Mouse (Mus musculus): ENCODE results near the gene Cdkal1. TPM values are rescaled to one million over a fixed set of nuclear protein-coding genes. Genes with fewer than 3 reads are reported as not detected.

Cdkal1 gene
- polyA plus RNA-seq, 1 experiment from 2014 or later: 33.9 TPM

GRCm38 (mm10) chr13:29411176-29411575 lies 444.3 kb downstream of the Cdkal1 start:
- no peaks in the 10 kb centered on the region for H3K27me3 ChIP-seq (replicated peaks; ENCODE audit: control insufficient read depth, insufficient read depth, low read length)
- no peak overlapping the region for H3K27ac ChIP-seq (ENCODE audit: low read depth)
- no peak overlapping the region for H3K4me2 ChIP-seq (ENCODE audit: low read length)
- H3K9ac ChIP-seq (ENCODE audit: low read length): no peak overlapping the region
- H3K4me1 ChIP-seq (replicated peaks; ENCODE audit: control insufficient read depth, insufficient read depth, low read length): peaks cover 9% of the 10 kb centered on the region; the same call in 1 of the 2 replicates
- no peaks in the 10 kb centered on the region for H3K36me3 ChIP-seq (ENCODE audit: control insufficient read depth, insufficient read depth, low read length)
- no peak overlapping the region for H3K4me3 ChIP-seq (ENCODE audit: low read depth, low read length)
- ATAC-seq (replicated peaks; ENCODE audit: low FRiP score, low TSS enrichment, low read depth): no peak
- DNase-seq (ENCODE audit: low spot score): no peak
- no peaks in the 10 kb centered on the region for H3K9me3 ChIP-seq (ENCODE audit: control insufficient read depth, low read length)
- WGBS: 85% methylated on average over 6 of the region's 6 CpGs

- DNase-seq (ENCODE audit: low spot score): no peak
- WGBS: 84% methylated on average over 1 of the region's 1 CpGs
- no peak for ATAC-seq (replicated peaks; ENCODE audit: low FRiP score, low TSS enrichment, low read depth)
- Histone ChIP-seq H3K4me1 (replicated peaks; ENCODE audit: control insufficient read depth, insufficient read depth, low read length) (no peaks in the 10 kb centered on the region), H3K4me3 (ENCODE audit: low read depth, low read length) (no peak overlapping the region), H3K27ac (ENCODE audit: low read depth) (no peak overlapping the region), H3K9me3 (ENCODE audit: control insufficient read depth, low read length) (no peaks in the 10 kb centered on the region), H3K4me2 (ENCODE audit: low read length) (no peak overlapping the region), H3K36me3 (ENCODE audit: control insufficient read depth, insufficient read depth, low read length) (no peaks in the 10 kb centered on the region), H3K27me3 (replicated peaks; ENCODE audit: control insufficient read depth, insufficient read depth, low read length) (no peaks in the 10 kb centered on the region), H3K9ac (ENCODE audit: low read length) (no peak overlapping the region)
These were observed 447.9 kb downstream of the Cdkal1 start for GRCm38 (mm10) chr13:29407619-29408018.

- Histone ChIP-seq H3K9me3 (ENCODE audit: control insufficient read depth, low read length) (no peaks in the 10 kb centered on the region), H3K4me2 (ENCODE audit: low read length) (no peak overlapping the region), H3K4me1 (replicated peaks; ENCODE audit: control insufficient read depth, insufficient read depth, low read length) (no peaks in the 10 kb centered on the region), H3K27me3 (replicated peaks; ENCODE audit: control insufficient read depth, insufficient read depth, low read length) (no peaks in the 10 kb centered on the region), H3K36me3 (ENCODE audit: control insufficient read depth, insufficient read depth, low read length) (no peaks in the 10 kb centered on the region), H3K9ac (ENCODE audit: low read length) (no peak overlapping the region), H3K27ac (ENCODE audit: low read depth) (no peak overlapping the region), H3K4me3 (ENCODE audit: low read depth, low read length) (no peak overlapping the region)
- 42% methylated on average over 5 of the region's 5 CpGs for WGBS
- DNase-seq (ENCODE audit: low spot score): no peak
- no peak for ATAC-seq (replicated peaks; ENCODE audit: low FRiP score, low TSS enrichment, low read depth)
These were observed 450.2 kb downstream of the Cdkal1 start for GRCm38 (mm10) chr13:29405316-29405715.

GRCm38 (mm10) chr13:29403217-29403616 lies 452.3 kb downstream of the Cdkal1 start:
- no peak overlapping the region for H3K9ac ChIP-seq (ENCODE audit: low read length)
- H3K4me2 ChIP-seq (ENCODE audit: low read length): no peak overlapping the region
- no peaks in the 10 kb centered on the region for H3K36me3 ChIP-seq (ENCODE audit: control insufficient read depth, insufficient read depth, low read length)
- no peaks in the 10 kb centered on the region for H3K4me1 ChIP-seq (replicated peaks; ENCODE audit: control insufficient read depth, insufficient read depth, low read length)
- H3K27me3 ChIP-seq (replicated peaks; ENCODE audit: control insufficient read depth, insufficient read depth, low read length): no peaks in the 10 kb centered on the region
- H3K9me3 ChIP-seq (ENCODE audit: control insufficient read depth, low read length): no peaks in the 10 kb centered on the region
- no peak overlapping the region for H3K4me3 ChIP-seq (ENCODE audit: low read depth, low read length)
- DNase-seq (ENCODE audit: low spot score): no peak
- H3K27ac ChIP-seq (ENCODE audit: low read depth): no peak overlapping the region
- no peak for ATAC-seq (replicated peaks; ENCODE audit: low FRiP score, low TSS enrichment, low read depth)
- 85% methylated on average over 5 of the region's 5 CpGs for WGBS

GRCm38 (mm10) chr13:29402526-29403040 lies 452.9 kb downstream of the Cdkal1 start:
- H3K4me1 ChIP-seq (replicated peaks; ENCODE audit: control insufficient read depth, insufficient read depth, low read length): no peaks in the 10 kb centered on the region
- DNase-seq (ENCODE audit: low spot score) (no peak), ATAC-seq (replicated peaks; ENCODE audit: low FRiP score, low TSS enrichment, low read depth) (no peak)
- H3K4me3 ChIP-seq (ENCODE audit: low read depth, low read length): no peak overlapping the region
- H3K9me3 ChIP-seq (ENCODE audit: control insufficient read depth, low read length): no peaks in the 10 kb centered on the region
- no peak overlapping the region for H3K9ac ChIP-seq (ENCODE audit: low read length)
- no peaks in the 10 kb centered on the region for H3K27me3 ChIP-seq (replicated peaks; ENCODE audit: control insufficient read depth, insufficient read depth, low read length)
- no peak overlapping the region for H3K27ac ChIP-seq (ENCODE audit: low read depth)
- no peaks in the 10 kb centered on the region for H3K36me3 ChIP-seq (ENCODE audit: control insufficient read depth, insufficient read depth, low read length)
- H3K4me2 ChIP-seq (ENCODE audit: low read length): no peak overlapping the region
- 60% methylated on average over 3 of the region's 3 CpGs for WGBS

- Histone ChIP-seq H3K4me2 (ENCODE audit: low read length) (no peak overlapping the region), H3K4me3 (ENCODE audit: low read depth, low read length) (no peak overlapping the region)
These were observed 455.6 kb downstream of the Cdkal1 start for GRCm38 (mm10) chr13:29399908-29400307.

GRCm38 (mm10) chr13:29398456-29398855 lies 457.0 kb downstream of the Cdkal1 start:
- DNase-seq (ENCODE audit: low spot score): no peak
- 69% methylated on average over 2 of the region's 2 CpGs for WGBS

More at GRCm38 (mm10) chr13:29399908-29400307, 455.6 kb downstream of the Cdkal1 start:
- DNase-seq (ENCODE audit: low spot score) (no peak), ATAC-seq (replicated peaks; ENCODE audit: low FRiP score, low TSS enrichment, low read depth) (no peak)
- no peak overlapping the region for H3K27ac ChIP-seq (ENCODE audit: low read depth)
- no peaks in the 10 kb centered on the region for H3K9me3 ChIP-seq (ENCODE audit: control insufficient read depth, low read length)
- no peaks in the 10 kb centered on the region for H3K27me3 ChIP-seq (replicated peaks; ENCODE audit: control insufficient read depth, insufficient read depth, low read length)
- no peaks in the 10 kb centered on the region for H3K4me1 ChIP-seq (replicated peaks; ENCODE audit: control insufficient read depth, insufficient read depth, low read length)
- no peaks in the 10 kb centered on the region for H3K36me3 ChIP-seq (ENCODE audit: control insufficient read depth, insufficient read depth, low read length)
- WGBS: 73% methylated on average over 5 of the region's 5 CpGs
- no peak overlapping the region for H3K9ac ChIP-seq (ENCODE audit: low read length)

GRCm38 (mm10) chr13:29395694-29396093 lies 459.8 kb downstream of the Cdkal1 start:
- H3K9me3 ChIP-seq (ENCODE audit: control insufficient read depth, low read length): no peaks in the 10 kb centered on the region
- ATAC-seq (replicated peaks; ENCODE audit: low FRiP score, low TSS enrichment, low read depth) (no peak), DNase-seq (ENCODE audit: low spot score) (no peak)
- H3K27ac ChIP-seq (ENCODE audit: low read depth): no peak overlapping the region
- no peak overlapping the region for H3K9ac ChIP-seq (ENCODE audit: low read length)
- WGBS: 53% methylated on average over 4 of the region's 4 CpGs
- no peaks in the 10 kb centered on the region for H3K27me3 ChIP-seq (replicated peaks; ENCODE audit: control insufficient read depth, insufficient read depth, low read length)
- no peak overlapping the region for H3K4me2 ChIP-seq (ENCODE audit: low read length)
- no peaks in the 10 kb centered on the region for H3K36me3 ChIP-seq (ENCODE audit: control insufficient read depth, insufficient read depth, low read length)
- no peak overlapping the region for H3K4me3 ChIP-seq (ENCODE audit: low read depth, low read length)
- H3K4me1 ChIP-seq (replicated peaks; ENCODE audit: control insufficient read depth, insufficient read depth, low read length): no peaks in the 10 kb centered on the region

More at GRCm38 (mm10) chr13:29398456-29398855, 457.0 kb downstream of the Cdkal1 start:
- H3K9ac ChIP-seq (ENCODE audit: low read length): no peak overlapping the region
- no peaks in the 10 kb centered on the region for H3K4me1 ChIP-seq (replicated peaks; ENCODE audit: control insufficient read depth, insufficient read depth, low read length)
- no peak overlapping the region for H3K4me3 ChIP-seq (ENCODE audit: low read depth, low read length)
- H3K27me3 ChIP-seq (replicated peaks; ENCODE audit: control insufficient read depth, insufficient read depth, low read length): no peaks in the 10 kb centered on the region
- H3K36me3 ChIP-seq (ENCODE audit: control insufficient read depth, insufficient read depth, low read length): no peaks in the 10 kb centered on the region
- H3K4me2 ChIP-seq (ENCODE audit: low read length): no peak overlapping the region
- ATAC-seq (replicated peaks; ENCODE audit: low FRiP score, low TSS enrichment, low read depth): no peak
- H3K27ac ChIP-seq (ENCODE audit: low read depth): no peak overlapping the region
- H3K9me3 ChIP-seq (ENCODE audit: control insufficient read depth, low read length): no peaks in the 10 kb centered on the region

- no peak for ATAC-seq (replicated peaks; ENCODE audit: low FRiP score, low TSS enrichment, low read depth)
- DNase-seq (ENCODE audit: low spot score): no peak
- Histone ChIP-seq H3K9me3 (ENCODE audit: control insufficient read depth, low read length) (no peaks in the 10 kb centered on the region), H3K4me3 (ENCODE audit: low read depth, low read length) (no peak overlapping the region), H3K27ac (ENCODE audit: low read depth) (no peak overlapping the region), H3K9ac (ENCODE audit: low read length) (no peak overlapping the region), H3K4me2 (ENCODE audit: low read length) (no peak overlapping the region), H3K27me3 (replicated peaks; ENCODE audit: control insufficient read depth, insufficient read depth, low read length) (no peaks in the 10 kb centered on the region), H3K4me1 (replicated peaks; ENCODE audit: control insufficient read depth, insufficient read depth, low read length) (no peaks in the 10 kb centered on the region), H3K36me3 (ENCODE audit: control insufficient read depth, insufficient read depth, low read length) (no peaks in the 10 kb centered on the region)
- 76% methylated on average over 5 of the region's 5 CpGs for WGBS
These were observed 465.4 kb downstream of the Cdkal1 start for GRCm38 (mm10) chr13:29390025-29390424.

All from intestine, embryonic 14.5 days (tissue).